Mouse (Mus musculus) stomach, postnatal 0 days (tissue): ENCODE data around the gene Arhgap9. TPM values are rescaled to one million over a fixed set of nuclear protein-coding genes. Genes with fewer than 3 reads are reported as not detected.

ENCODE experiments used
- ATAC-seq: fragments of 200-750 bp; cut with Nextera tagmentation; 2 replicates; pipeline ENCODE4 v1.8.0; 2017; ENCODE audit not compliant: low FRiP score, low TSS enrichment
- DNase-seq: peaks from one replicate; pipeline ENCODE4 v3.0.0-alpha.2; 2016; ENCODE audit warnings: low spot score
- H3K27ac ChIP-seq: fragments of 300-500 bp; sonication (generic); replicated peaks from 2 replicates; pipeline ENCODE4 v1.5.1; 2014; ENCODE audit warnings: mild to moderate bottlenecking, control low read depth
- H3K27me3 ChIP-seq: fragments of 300-500 bp; sonication (generic); 2 replicates; pipeline ENCODE4 v1.6.1; 2014; ENCODE audit warnings: low read length; ENCODE audit not compliant: control insufficient read depth, insufficient read depth
- H3K36me3 ChIP-seq: fragments of 300-500 bp; sonication (generic); 2 replicates; pipeline ENCODE4 v1.6.1; 2014; ENCODE audit warnings: low read length, mixed read lengths; ENCODE audit not compliant: control insufficient read depth, insufficient read depth
- H3K4me1 ChIP-seq: fragments of 300-500 bp; sonication (generic); replicated peaks from 2 replicates; pipeline ENCODE4 v1.6.1; 2014; ENCODE audit warnings: antibody characterized with exemption; ENCODE audit not compliant: control insufficient read depth, insufficient read depth
- H3K4me2 ChIP-seq: fragments of 300-500 bp; sonication (generic); replicated peaks from 2 replicates; pipeline ENCODE4 v1.6.1; 2014; ENCODE audit warnings: low read depth, mild to moderate bottlenecking, control low read depth, moderate library complexity
- H3K4me3 ChIP-seq: fragments of 300-500 bp; sonication (generic); 2 replicates; pipeline ENCODE4 v1.5.1; 2014; ENCODE audit warnings: low read depth, low read length, control low read depth
- H3K9ac ChIP-seq: fragments of 300-500 bp; sonication (generic); 2 replicates; pipeline ENCODE4 v1.6.1; 2014; ENCODE audit warnings: mild to moderate bottlenecking, low read length, control low read depth, mixed read lengths
- H3K9me3 ChIP-seq: fragments of 300-500 bp; sonication (generic); 2 replicates; pipeline ENCODE4 v1.6.1; 2016; ENCODE audit warnings: low read length; ENCODE audit not compliant: control insufficient read depth
- CTCF ChIP-seq: IDR thresholded peaks from 2 replicates; pipeline ENCODE4 v1.5.1; 2016; ENCODE audit warnings: antibody characterized with exemption, low read depth, mild to moderate bottlenecking, moderate library complexity
- EP300 ChIP-seq: optimal IDR thresholded peaks from 2 replicates; pipeline ENCODE3; 2016; ENCODE audit warnings: antibody characterized with exemption
- WGBS: fragments of 180-500 bp; shearing (Covaris S2); extraction: QIAGEN DNeasy Blood & Tissue Kit; methylation state at CpG from one replicate; pipeline ENCODE4 v1.1.7; 2014; 5-methylcytosine and 5-hydroxymethylcytosine counted together
- polyA plus RNA-seq: library from polyadenylated mRNA; unstranded; fragments of >200 nt; fragmentation: Nextera tagmentation; extraction: Ambion mirVana; gene quantifications from 2 replicates; pipeline ENCODE4 v1.2.1, GENCODE M21; 2015

Arhgap9 gene
- polyA plus RNA-seq, 1 experiment from 2014 or later: 5.2 TPM

- H3K9ac ChIP-seq: no peak overlapping the region
- H3K36me3 ChIP-seq: no peaks in the 10 kb centered on the region
- no peak overlapping the region for H3K4me2 ChIP-seq
- no peak overlapping the region for H3K27ac ChIP-seq
- TF ChIP-seq CTCF: no peak
- no peak for TF ChIP-seq EP300
- H3K4me1 ChIP-seq: no peaks in the 10 kb centered on the region; the same call in 1 of the 2 replicates
- no peak for DNase-seq
- H3K9me3 ChIP-seq: no peaks in the 10 kb centered on the region
- no peaks in the 10 kb centered on the region; the same call in 1 of the 2 replicates for H3K27me3 ChIP-seq
- no peak for ATAC-seq
- no peak overlapping the region for H3K4me3 ChIP-seq
- 72% methylated on average over 6 of the region's 6 CpGs for whole genome bisulfite sequencing
Observed at GRCm38 (mm10) chr10:127337536-127338099, 15.9 kb downstream of the Arhgap9 start.

GRCm38 (mm10) chr10:127338930-127339682 lies 17.3 kb downstream of the Arhgap9 start:
- Histone ChIP-seq H3K4me2 (peak overlapping the region; percentile 86), H3K9me3 (no peaks in the 10 kb centered on the region), H3K27me3 (no peaks in the 10 kb centered on the region; the same call in 1 of the 2 replicates), H3K27ac (peak overlapping the region; percentile 89), H3K4me3 (peak overlapping the region; percentile 50), H3K36me3 (no peaks in the 10 kb centered on the region), H3K4me1 (no peaks in the 10 kb centered on the region; the same call in 1 of the 2 replicates), H3K9ac (peak overlapping the region; percentile 62)
- WGBS: under 1% methylated on average over 31 of the region's 31 CpGs
- DNase-seq (peak; percentile 86), ATAC-seq (peak; percentile 85)
- TF ChIP-seq EP300: no peak
- TF ChIP-seq CTCF: peak; percentile 96

GRCm38 (mm10) chr10:127339683-127340576 lies 18.2 kb downstream of the Arhgap9 start:
- peak; percentile 76 for DNase-seq
- Histone ChIP-seq H3K4me1 (no peaks in the 10 kb centered on the region; the same call in 1 of the 2 replicates), H3K27me3 (no peaks in the 10 kb centered on the region; the same call in 1 of the 2 replicates), H3K9ac (peak overlapping the region; percentile 62), H3K4me2 (peak overlapping the region; percentile 86), H3K27ac (peak overlapping the region; percentile 89), H3K36me3 (no peaks in the 10 kb centered on the region), H3K4me3 (peak overlapping the region; percentile 50), H3K9me3 (no peaks in the 10 kb centered on the region)
- WGBS: under 1% methylated on average over 41 of the region's 42 CpGs
- TF ChIP-seq EP300 (no peak), CTCF (no peak)
- ATAC-seq: peak; percentile 50; the same call in 1 of the 2 replicates

- TF ChIP-seq EP300 (no peak), CTCF (no peak)
- ATAC-seq (no peak), DNase-seq (no peak)
- Histone ChIP-seq H3K27me3 (no peaks in the 10 kb centered on the region; the same call in 1 of the 2 replicates), H3K9me3 (no peaks in the 10 kb centered on the region), H3K4me1 (no peaks in the 10 kb centered on the region; the same call in 1 of the 2 replicates), H3K27ac (peak overlapping the region; percentile 89), H3K9ac (peak overlapping the region; percentile 57), H3K4me3 (peak overlapping the region; percentile 50), H3K4me2 (peak overlapping the region; percentile 86), H3K36me3 (no peaks in the 10 kb centered on the region)
- 2% methylated on average over 27 of the region's 27 CpGs for WGBS
Observed at GRCm38 (mm10) chr10:127340577-127341359, 19.0 kb downstream of the Arhgap9 start.

GRCm38 (mm10) chr10:127341360-127341690 lies 19.6 kb downstream of the Arhgap9 start:
- Histone ChIP-seq H3K9me3 (no peaks in the 10 kb centered on the region), H3K27me3 (no peaks in the 10 kb centered on the region; the same call in 1 of the 2 replicates), H3K4me2 (peak overlapping the region; percentile 86), H3K36me3 (no peaks in the 10 kb centered on the region), H3K4me3 (peak overlapping the region; percentile 50), H3K4me1 (no peaks in the 10 kb centered on the region; the same call in 1 of the 2 replicates), H3K27ac (peak overlapping the region; percentile 89), H3K9ac (peak overlapping the region; percentile 57)
- no peak for DNase-seq
- WGBS: 3% methylated on average over 5 of the region's 11 CpGs
- ATAC-seq: no peak
- TF ChIP-seq EP300 (no peak), CTCF (no peak)
